Mouse (Mus musculus): ENCODE results near the gene Gatad2b.

DNA sequence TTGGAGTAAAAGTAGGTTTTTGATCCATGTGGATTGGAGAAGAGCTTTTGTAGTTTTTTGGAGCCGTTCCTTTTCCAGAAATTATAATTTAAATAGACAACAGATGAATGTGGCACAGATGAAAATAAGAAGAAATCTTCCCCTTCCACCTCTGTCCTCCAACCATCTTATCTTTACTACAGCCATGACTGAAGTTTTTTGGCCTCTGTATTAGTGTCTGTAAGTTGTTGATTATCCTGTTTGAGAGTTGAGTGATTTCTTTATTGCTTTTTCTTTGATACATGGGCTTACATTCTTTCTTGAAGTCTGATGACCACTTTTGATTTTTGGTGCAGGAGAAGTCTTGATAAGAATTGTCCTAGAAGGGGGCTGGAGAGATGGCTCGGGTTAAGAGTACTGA lies 1.7 kb downstream of the Gatad2b start:
- no peak for TF ChIP-seq EP300 (IDR thresholded peaks at IDR 0.05; ENCODE audit: low read depth)
- TF ChIP-seq CTCF (IDR thresholded peaks at IDR 0.05; ENCODE audit: low read depth) = no peak

Measured in heart, postnatal 0 days (tissue).